Mouse (Mus musculus): ENCODE results near the gene Irf8.
A peak's percentile ranks its signal among the peaks of the same experiment; 100 is the strongest.

Irf8 gene

GRCm38 (mm10) chr8:120736486-120736885, 328 bp downstream of the Irf8 start:
- Histone ChIP-seq H3K36me3 (ENCODE audit: control insufficient read depth, insufficient read depth, low read length, poor library complexity, severe bottlenecking) (peaks cover 5% of the 10 kb centered on the region), H3K27me3 (ENCODE audit: control insufficient read depth, insufficient read depth, low read length, poor library complexity, severe bottlenecking) (no peaks in the 10 kb centered on the region)
- DNase-seq (ENCODE audit: low read depth, low spot score) = no peak

GRCm38 (mm10) chr8:120737166-120737565, 1.0 kb downstream of the Irf8 start:
- DNase-seq (ENCODE audit: low read depth, low spot score) = peak; percentile 62

GRCm38 (mm10) chr8:120738771-120739170, 2.6 kb downstream of the Irf8 start:
- H3K27me3 ChIP-seq (ENCODE audit: control insufficient read depth, insufficient read depth, low read length, poor library complexity, severe bottlenecking) = no peaks in the 10 kb centered on the region
- DNase-seq (ENCODE audit: low read depth, low spot score) = no peak
- H3K36me3 ChIP-seq (ENCODE audit: control insufficient read depth, insufficient read depth, low read length, poor library complexity, severe bottlenecking) = peaks cover 19% of the 10 kb centered on the region

More at GRCm38 (mm10) chr8:120737166-120737565, 1.0 kb downstream of the Irf8 start:
- no peaks in the 10 kb centered on the region for H3K27me3 ChIP-seq (ENCODE audit: control insufficient read depth, insufficient read depth, low read length, poor library complexity, severe bottlenecking)
- peaks cover 8% of the 10 kb centered on the region for H3K36me3 ChIP-seq (ENCODE audit: control insufficient read depth, insufficient read depth, low read length, poor library complexity, severe bottlenecking)

- H3K36me3 ChIP-seq (ENCODE audit: control insufficient read depth, insufficient read depth, low read length, poor library complexity, severe bottlenecking) = peaks cover 24% of the 10 kb centered on the region
- H3K27me3 ChIP-seq (ENCODE audit: control insufficient read depth, insufficient read depth, low read length, poor library complexity, severe bottlenecking) = no peaks in the 10 kb centered on the region
- no peak for DNase-seq (ENCODE audit: low read depth, low spot score)
These were observed 3.4 kb downstream of the Irf8 start for GRCm38 (mm10) chr8:120739526-120739925.

- Histone ChIP-seq H3K27me3 (ENCODE audit: control insufficient read depth, insufficient read depth, low read length, poor library complexity, severe bottlenecking) (no peaks in the 10 kb centered on the region), H3K36me3 (ENCODE audit: control insufficient read depth, insufficient read depth, low read length, poor library complexity, severe bottlenecking) (peaks cover 29% of the 10 kb centered on the region)
- DNase-seq (ENCODE audit: low read depth, low spot score) = no peak
These were observed 4.4 kb downstream of the Irf8 start for GRCm38 (mm10) chr8:120740579-120740978.

GRCm38 (mm10) chr8:120741001-120741400, 4.8 kb downstream of the Irf8 start:
- no peaks in the 10 kb centered on the region for H3K27me3 ChIP-seq (ENCODE audit: control insufficient read depth, insufficient read depth, low read length, poor library complexity, severe bottlenecking)
- peaks cover 29% of the 10 kb centered on the region for H3K36me3 ChIP-seq (ENCODE audit: control insufficient read depth, insufficient read depth, low read length, poor library complexity, severe bottlenecking)
- no peak for DNase-seq (ENCODE audit: low read depth, low spot score)

- peaks cover 36% of the 10 kb centered on the region for H3K36me3 ChIP-seq (ENCODE audit: control insufficient read depth, insufficient read depth, low read length, poor library complexity, severe bottlenecking)
- DNase-seq (ENCODE audit: low read depth, low spot score) = no peak
- H3K27me3 ChIP-seq (ENCODE audit: control insufficient read depth, insufficient read depth, low read length, poor library complexity, severe bottlenecking) = no peaks in the 10 kb centered on the region
These were observed 5.8 kb downstream of the Irf8 start for GRCm38 (mm10) chr8:120741815-120742530.

- DNase-seq (ENCODE audit: low read depth, low spot score) = peak; percentile 57
- Histone ChIP-seq H3K27me3 (ENCODE audit: control insufficient read depth, insufficient read depth, low read length, poor library complexity, severe bottlenecking) (no peaks in the 10 kb centered on the region), H3K36me3 (ENCODE audit: control insufficient read depth, insufficient read depth, low read length, poor library complexity, severe bottlenecking) (peaks cover 38% of the 10 kb centered on the region)
These were observed 7.2 kb downstream of the Irf8 start for GRCm38 (mm10) chr8:120743149-120743897.

- Histone ChIP-seq H3K36me3 (ENCODE audit: control insufficient read depth, insufficient read depth, low read length, poor library complexity, severe bottlenecking) (peaks cover 42% of the 10 kb centered on the region), H3K27me3 (ENCODE audit: control insufficient read depth, insufficient read depth, low read length, poor library complexity, severe bottlenecking) (no peaks in the 10 kb centered on the region)
- DNase-seq (ENCODE audit: low read depth, low spot score) = peak; percentile 61
These were observed 7.7 kb downstream of the Irf8 start for GRCm38 (mm10) chr8:120743898-120744290.

- peak; percentile 66 for DNase-seq (ENCODE audit: low read depth, low spot score)
These were observed 8.3 kb downstream of the Irf8 start for GRCm38 (mm10) chr8:120744448-120744847.

GRCm38 (mm10) chr8:120745226-120745625, 9.1 kb downstream of the Irf8 start:
- H3K27me3 ChIP-seq (ENCODE audit: control insufficient read depth, insufficient read depth, low read length, poor library complexity, severe bottlenecking) = no peaks in the 10 kb centered on the region
- peaks cover 43% of the 10 kb centered on the region for H3K36me3 ChIP-seq (ENCODE audit: control insufficient read depth, insufficient read depth, low read length, poor library complexity, severe bottlenecking)
- peak; percentile 52 for DNase-seq (ENCODE audit: low read depth, low spot score)

More at GRCm38 (mm10) chr8:120744448-120744847, 8.3 kb downstream of the Irf8 start:
- peaks cover 42% of the 10 kb centered on the region for H3K36me3 ChIP-seq (ENCODE audit: control insufficient read depth, insufficient read depth, low read length, poor library complexity, severe bottlenecking)
- no peaks in the 10 kb centered on the region for H3K27me3 ChIP-seq (ENCODE audit: control insufficient read depth, insufficient read depth, low read length, poor library complexity, severe bottlenecking)

- Histone ChIP-seq H3K27me3 (ENCODE audit: control insufficient read depth, insufficient read depth, low read length, poor library complexity, severe bottlenecking) (no peaks in the 10 kb centered on the region), H3K36me3 (ENCODE audit: control insufficient read depth, insufficient read depth, low read length, poor library complexity, severe bottlenecking) (peaks cover 45% of the 10 kb centered on the region)
- DNase-seq (ENCODE audit: low read depth, low spot score) = peak; percentile 86
These were observed 10.0 kb downstream of the Irf8 start for GRCm38 (mm10) chr8:120746007-120746701.

- peak; percentile 66 for DNase-seq (ENCODE audit: low read depth, low spot score)
- peaks cover 42% of the 10 kb centered on the region for H3K36me3 ChIP-seq (ENCODE audit: control insufficient read depth, insufficient read depth, low read length, poor library complexity, severe bottlenecking)
- H3K27me3 ChIP-seq (ENCODE audit: control insufficient read depth, insufficient read depth, low read length, poor library complexity, severe bottlenecking) = no peaks in the 10 kb centered on the region
These were observed 11.1 kb downstream of the Irf8 start for GRCm38 (mm10) chr8:120747286-120747685.

- DNase-seq (ENCODE audit: low read depth, low spot score) = no peak
- no peaks in the 10 kb centered on the region for H3K27me3 ChIP-seq (ENCODE audit: control insufficient read depth, insufficient read depth, low read length, poor library complexity, severe bottlenecking)
- peaks cover 32% of the 10 kb centered on the region for H3K36me3 ChIP-seq (ENCODE audit: control insufficient read depth, insufficient read depth, low read length, poor library complexity, severe bottlenecking)
These were observed 14.5 kb downstream of the Irf8 start for GRCm38 (mm10) chr8:120750616-120751015.

Data from splenic B cell, adult 2 months (primary cell).